8 mouse cellular contexts compared by ENCODE assay signal in the genomic region with DNA sequence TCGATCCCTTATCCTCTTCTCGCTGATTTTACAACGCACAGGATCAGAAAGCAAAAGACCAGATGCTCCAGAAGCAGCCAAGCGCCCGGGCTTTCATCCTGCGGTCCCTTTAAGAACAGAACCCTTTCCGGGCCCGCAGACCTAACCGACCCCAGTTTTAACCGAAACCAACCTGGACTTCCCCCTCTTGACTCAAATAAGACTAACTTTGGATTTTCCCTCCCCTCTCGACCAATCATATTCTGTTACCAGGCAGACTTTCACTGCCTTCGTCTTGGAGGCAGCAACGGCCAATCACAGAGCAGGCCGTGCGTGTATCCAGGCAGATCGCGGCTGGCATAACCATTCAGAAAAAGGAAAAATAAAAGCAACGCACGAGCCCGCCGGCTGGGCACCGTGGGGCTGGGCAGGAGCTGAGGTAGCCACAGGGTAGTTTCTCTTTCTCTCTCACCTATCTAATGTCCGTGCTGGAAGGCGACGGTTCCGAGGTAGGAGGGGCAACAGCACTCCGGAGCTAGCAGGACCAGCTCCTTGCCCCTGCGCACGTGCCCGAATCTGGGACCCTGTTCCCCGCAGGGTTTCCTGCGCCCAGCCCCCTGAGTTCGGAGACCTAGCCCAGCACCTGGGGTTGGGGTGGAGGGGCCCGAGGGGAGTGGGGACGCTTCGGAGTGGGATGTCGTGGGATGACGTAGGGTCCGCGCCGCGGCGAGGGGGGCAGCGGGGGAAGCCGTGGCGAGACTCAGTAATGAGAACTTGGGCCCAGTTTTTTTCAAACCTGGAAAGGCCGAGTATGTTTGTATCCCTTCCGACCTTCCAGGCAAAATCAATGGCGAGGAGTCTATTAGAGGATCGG. TPM values are rescaled to one million over a fixed set of nuclear protein-coding genes. Genes with fewer than 3 reads are reported as not detected.
DNase-seq lines count a peak whose midpoint lies in the region; ATAC-seq and TF ChIP-seq lines count a peak whose summit lies in the region.

Gene Rfx5 (plus strand): TSS at position 312 of the 853 bp plus-strand sequence.

- peaks cover 39% of the 10 kb centered on the region for H3K36me3 ChIP-seq in hindbrain, embryonic 10.5 days
- H3K36me3 ChIP-seq in lung, postnatal 0 days (ENCODE audit: insufficient read depth, low read length) = peaks cover 4% of the 10 kb centered on the region; the same call in 1 of the 2 replicates

- peak; percentile 98 for ATAC-seq in frontal cortex, adult (ENCODE audit: low TSS enrichment)
- ATAC-seq in lung, postnatal 0 days = peak; percentile 96

- peak; percentile 16; the same call in 1 of the 2 replicates for TF ChIP-seq CTCF in lung, postnatal 0 days (IDR thresholded peaks at IDR 0.05)

- H3K4me1 ChIP-seq in hindbrain, embryonic 10.5 days (replicated peaks) = peaks cover 15% of the 10 kb centered on the region
- H3K4me1 ChIP-seq in lung, postnatal 0 days (ENCODE audit: insufficient read depth, low read depth, low read length) = no peaks in the 10 kb centered on the region; the same call in 1 of the 2 replicates

- no peaks in the 10 kb centered on the region for H3K27me3 ChIP-seq in hindbrain, embryonic 10.5 days (ENCODE audit: insufficient read depth, poor library complexity, severe bottlenecking)
- no peaks in the 10 kb centered on the region for H3K27me3 ChIP-seq in lung, postnatal 0 days (replicated peaks; ENCODE audit: insufficient read depth, low read length)

- H3K9ac ChIP-seq in lung, postnatal 0 days (replicated peaks; ENCODE audit: low read depth) = peak within 1 kb of the TSS; percentile 78

- no peak; the same call in none of the 2 replicates for TF ChIP-seq EP300 in lung, postnatal 0 days (IDR thresholded peaks at IDR 0.05)

- DNase-seq in MN1 (ENCODE audit: low spot score) = peak; percentile 99
- DNase-seq in cerebellum, adult 9-10 months = peak; percentile 98
- peak; percentile 91 for DNase-seq in hindbrain, embryonic 10.5 days (ENCODE audit: low spot score)
- DNase-seq in layer of hippocampus, adult 9-11 months = peak; percentile 97
- peak; percentile 99 for DNase-seq in lung, postnatal 0 days (ENCODE audit: low spot score)
- DNase-seq in ovary, postnatal 14 days (ENCODE audit: low spot score) = peak; percentile 84
- DNase-seq in thymus, postnatal 14 days = peak; percentile 92

- no peaks in the 10 kb centered on the region for H3K9me3 ChIP-seq in hindbrain, embryonic 10.5 days
- no peaks in the 10 kb centered on the region for H3K9me3 ChIP-seq in lung, postnatal 0 days (ENCODE audit: low read length)

- H3K4me3 ChIP-seq in hindbrain, embryonic 10.5 days = peak within 1 kb of the TSS; percentile 72
- peak within 1 kb of the TSS; percentile 91 for H3K4me3 ChIP-seq in lung, postnatal 0 days (ENCODE audit: low read depth, low read length)

- H3K4me2 ChIP-seq in lung, postnatal 0 days (replicated peaks; ENCODE audit: low read depth, low read length) = peak within 1 kb of the TSS; percentile 75

- H3K27ac ChIP-seq in hindbrain, embryonic 10.5 days = peak within 1 kb of the TSS; percentile 96
- H3K27ac ChIP-seq in lung, postnatal 0 days (ENCODE audit: low read length) = peak within 1 kb of the TSS; percentile 91

- under 1% methylated on average over 50 of the region's 50 CpGs for WGBS in hindbrain, embryonic 10.5 days
- WGBS in lung, postnatal 0 days = under 1% methylated on average over 47 of the region's 50 CpGs

RNA-seq across cellular contexts. Expression of gene Rfx5, which starts in this region (rescaled TPM):
- 5.7 TPM in 2 replicates for polyA plus RNA-seq in hindbrain, embryonic 10.5 days (2016; fragmentation: Nextera tagmentation; extraction: Ambion mirVana)
- polyA plus RNA-seq in lung, postnatal 0 days (2015; fragmentation: Nextera tagmentation; extraction: Ambion mirVana) = 3.3 and 3.5 TPM in 2 replicates

Comparison
In these comparisons a context has a peak if more than half of its experiments do, and no peak if none do; other contexts are left out.
1. Peak in every context shown above with its lines: DNase-seq, ATAC-seq, H3K4me3 ChIP-seq and H3K27ac ChIP-seq.